Mouse (Mus musculus) heart, postnatal 0 days (tissue): ENCODE measurements around the gene Cers5.

Source experiments
- CTCF ChIP-seq: IDR thresholded peaks from 2 replicates; pipeline ENCODE4 v1.5.1; 2016; ENCODE audit warnings: antibody characterized with exemption, control low read depth, low read depth
- EP300 ChIP-seq: IDR thresholded peaks from 2 replicates; pipeline ENCODE4 v1.6.1; 2016; ENCODE audit warnings: antibody characterized with exemption, low read depth

DNA sequence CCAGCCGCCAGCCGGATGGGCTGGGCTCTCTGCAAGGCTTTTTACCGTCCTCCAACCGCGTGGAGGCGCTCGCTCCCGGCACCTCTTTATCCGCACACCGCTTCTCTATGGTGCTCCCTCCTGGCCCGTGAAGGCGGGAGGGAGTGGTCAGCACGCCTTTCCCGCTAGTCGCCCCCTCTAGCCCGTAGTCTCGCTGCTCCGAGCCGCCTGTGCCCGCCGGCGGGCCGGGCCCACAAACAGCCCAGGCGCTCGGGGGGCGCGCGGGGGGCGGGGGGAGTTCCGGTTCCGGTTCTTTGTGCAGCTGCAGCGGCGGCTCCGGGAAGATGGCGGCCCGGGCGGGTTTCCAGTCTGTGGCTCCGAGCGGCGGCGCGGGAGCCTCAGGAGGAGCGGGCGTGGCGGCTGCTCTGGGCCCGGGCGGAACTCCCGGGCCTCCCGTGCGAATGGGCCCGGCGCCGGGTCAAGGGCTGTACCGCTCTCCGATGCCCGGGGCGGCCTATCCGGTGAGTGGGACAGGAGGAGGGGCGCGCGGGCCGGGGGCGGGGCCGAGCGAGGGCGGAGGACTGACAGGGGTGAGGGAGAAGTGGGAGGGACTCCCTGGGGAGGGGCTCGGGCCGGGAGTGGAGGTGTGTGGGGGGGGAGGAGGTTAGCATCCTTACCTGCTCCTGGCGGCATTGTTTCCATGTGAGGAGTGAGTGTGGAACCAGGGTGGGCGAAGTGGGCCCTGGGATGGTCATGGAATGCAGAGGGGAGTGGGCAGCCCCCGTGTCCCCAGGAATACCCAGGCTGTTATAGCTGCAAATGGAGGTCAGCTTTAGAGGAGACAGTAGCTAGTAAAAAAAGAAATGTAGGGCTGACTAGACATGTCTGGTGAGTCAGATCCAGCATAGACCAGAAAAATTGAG, 70.4 kb downstream of the Cers5 start, which contains the start of gene Smarcd1:
- TF ChIP-seq CTCF, result peak; percentile 83
- peak; percentile 57; the same call in 1 of the 2 replicates for TF ChIP-seq EP300
